Mouse (Mus musculus) liver, embryonic 11.5 days (tissue): ENCODE data around the gene Tmem87b. TPM values are rescaled to one million over a fixed set of nuclear protein-coding genes. Genes with fewer than 3 reads are reported as not detected.
A peak's percentile ranks its signal among the peaks of the same experiment; 100 is the strongest.

Source experiments
- ATAC-seq: fragments of 200-750 bp; cut with Nextera tagmentation; replicated peaks from 2 replicates; pipeline ENCODE4 v1.8.0; 2017; ENCODE audit warnings: moderate number of reproducible peaks, mild to moderate bottlenecking, moderate TSS enrichment, moderate library complexity; ENCODE audit not compliant: low FRiP score
- DNase-seq: peaks from one replicate; pipeline ENCODE4 v3.0.0-alpha.2; 2017; ENCODE audit warnings: low spot score
- H3K27ac ChIP-seq: fragments of 300-500 bp; sonication (generic); 2 replicates; pipeline ENCODE4 v1.5.1; 2014; ENCODE audit warnings: mild to moderate bottlenecking, low read depth, low read length, control low read depth
- H3K27me3 ChIP-seq: fragments of 300-500 bp; sonication (generic); replicated peaks from 2 replicates; pipeline ENCODE4 v1.6.1; 2014; ENCODE audit warnings: low read length, mixed read lengths; ENCODE audit not compliant: control insufficient read depth, insufficient read depth
- H3K36me3 ChIP-seq: fragments of 300-500 bp; sonication (generic); 2 replicates; pipeline ENCODE4 v1.6.1; 2014; ENCODE audit warnings: mild to moderate bottlenecking, low read length, moderate library complexity, mixed read lengths; ENCODE audit not compliant: control insufficient read depth, insufficient read depth
- H3K4me1 ChIP-seq: fragments of 300-500 bp; sonication (generic); replicated peaks from 2 replicates; pipeline ENCODE4 v1.6.1; 2014; ENCODE audit warnings: low read length, mixed read lengths; ENCODE audit not compliant: control insufficient read depth, insufficient read depth
- H3K4me2 ChIP-seq: fragments of 300-500 bp; sonication (generic); 2 replicates; pipeline ENCODE4 v1.6.1; 2014; ENCODE audit warnings: mild to moderate bottlenecking, control low read depth, moderate library complexity
- H3K4me3 ChIP-seq: fragments of 300-500 bp; sonication (generic); 2 replicates; pipeline ENCODE4 v1.5.1; 2014; ENCODE audit warnings: low read depth, low read length, control low read depth
- H3K9ac ChIP-seq: fragments of 300-500 bp; sonication (generic); 2 replicates; pipeline ENCODE4 v1.6.1; 2014; ENCODE audit warnings: low read depth, low read length, control low read depth
- H3K9me3 ChIP-seq: fragments of 300-500 bp; sonication (generic); 2 replicates; pipeline ENCODE4 v1.6.1; 2016; ENCODE audit warnings: low read length, inconsistent platforms, mixed read lengths; ENCODE audit not compliant: control insufficient read depth
- WGBS: fragments of 180-500 bp; shearing (Covaris S2); extraction: QIAGEN DNeasy Blood & Tissue Kit; methylation state at CpG from one replicate; pipeline ENCODE4 v1.1.7; 2014; 5-methylcytosine and 5-hydroxymethylcytosine counted together
- polyA plus RNA-seq: library from polyadenylated mRNA; unstranded; fragments of >200 nt; fragmentation: Nextera tagmentation; extraction: Ambion mirVana; gene quantifications from 2 replicates; pipeline ENCODE4 v1.2.1, GENCODE M21; 2014

Gene Tmem87b
- 15.5 and 16.0 TPM in 2 replicates for polyA plus RNA-seq

DNA sequence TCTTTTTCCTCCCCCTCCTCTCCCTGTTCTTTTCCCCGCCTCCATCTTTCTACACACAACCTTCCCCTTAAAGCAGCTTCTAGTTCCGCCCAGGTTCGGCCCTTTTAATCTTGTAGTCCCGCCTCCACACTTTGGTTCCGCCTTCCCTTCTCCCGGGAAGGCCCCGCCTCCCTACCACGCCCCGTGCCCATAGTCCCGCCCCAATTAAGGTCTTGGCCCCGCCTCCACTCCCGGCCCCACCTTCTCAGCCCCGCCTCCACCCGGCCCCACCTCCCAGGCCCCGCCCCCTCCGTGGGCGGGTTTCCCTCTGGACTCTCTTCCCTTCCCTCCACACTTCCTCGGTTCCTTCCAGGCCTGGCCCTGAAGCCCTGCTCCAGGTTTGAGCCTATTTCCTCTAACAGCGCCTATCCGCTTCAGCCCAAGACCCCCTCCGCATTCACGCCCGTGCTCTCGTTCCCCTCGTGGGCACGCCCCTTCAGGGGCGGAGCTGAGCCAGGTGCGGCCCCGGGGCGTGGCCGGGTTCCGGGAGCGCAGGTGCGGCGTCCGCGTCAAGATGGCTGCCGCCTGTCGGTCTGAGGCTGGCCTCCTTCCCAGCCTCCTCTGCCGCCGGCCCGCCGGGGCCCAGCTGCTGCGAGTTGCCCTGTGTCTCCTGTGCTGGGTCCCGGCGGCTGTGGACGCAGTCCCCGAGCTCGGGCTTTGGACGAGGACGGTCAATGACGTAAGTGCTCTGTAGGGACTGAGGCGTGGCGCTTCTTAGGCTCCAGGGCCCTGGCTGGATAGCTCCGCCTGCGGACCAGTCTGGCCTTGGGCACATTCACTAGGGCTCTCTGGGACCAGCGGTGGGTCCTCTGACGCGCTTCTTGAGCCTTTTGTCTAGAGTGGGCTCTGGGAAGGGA lies at the start of gene Tmem87b:
Tmem87b (plus strand) TSS at position 333 of the 896 bp plus-strand sequence.
- Histone ChIP-seq H3K27ac (peak within 1 kb of the TSS; percentile 84), H3K9me3 (no peaks in the 10 kb centered on the region), H3K4me2 (peak within 1 kb of the TSS; percentile 73), H3K9ac (peak within 1 kb of the TSS; percentile 79), H3K27me3 (no peaks in the 10 kb centered on the region), H3K36me3 (no peaks in the 10 kb centered on the region), H3K4me1 (peaks cover 5% of the 10 kb centered on the region), H3K4me3 (peak within 1 kb of the TSS; percentile 84)
- peak; percentile 92 for ATAC-seq
- peak; percentile 98 for DNase-seq
- WGBS, result under 1% methylated on average over 59 of the region's 59 CpGs

DNA sequence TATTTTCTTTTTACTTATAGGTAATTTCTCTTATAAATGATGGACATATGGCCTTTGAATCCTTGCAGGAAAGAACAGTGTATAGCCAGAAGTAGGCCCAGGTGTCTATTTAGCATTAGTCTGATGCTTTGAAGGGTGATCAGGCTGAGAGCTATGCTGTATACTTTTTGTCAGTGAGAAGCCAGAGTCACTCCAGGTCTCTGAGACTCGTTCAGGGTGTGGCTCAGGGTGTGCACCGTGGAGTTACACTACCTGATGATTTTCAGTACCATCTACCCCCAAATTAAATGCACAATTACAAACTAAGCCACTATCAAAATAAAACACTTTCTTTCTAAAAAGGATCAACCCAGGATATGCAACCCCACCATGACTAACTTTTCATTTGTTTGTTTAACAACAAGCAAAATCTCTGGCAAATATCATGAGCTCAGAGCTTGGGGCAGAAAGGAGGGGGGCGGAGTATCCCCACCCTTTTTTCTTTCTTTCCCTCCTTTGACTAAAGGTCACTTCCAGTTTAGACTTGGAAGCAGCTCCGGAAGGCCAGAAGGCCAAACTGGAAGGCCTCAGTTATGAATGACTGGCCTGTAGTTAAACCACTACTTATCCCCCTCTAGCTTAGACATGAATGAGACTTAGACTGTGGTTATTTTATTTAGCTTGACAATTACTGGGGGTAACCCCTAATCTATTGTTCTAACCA lies 49.2 kb upstream of the Tmem87b start:
- H3K9ac ChIP-seq, result no peak overlapping the region
- ATAC-seq (no peak), DNase-seq (no peak)
- H3K36me3 ChIP-seq, result no peaks in the 10 kb centered on the region
- 76% methylated on average over 4 of the region's 4 CpGs for WGBS
- H3K4me1 ChIP-seq, result no peaks in the 10 kb centered on the region
- no peaks in the 10 kb centered on the region for H3K9me3 ChIP-seq
- no peak overlapping the region for H3K27ac ChIP-seq
- no peaks in the 10 kb centered on the region for H3K27me3 ChIP-seq
- H3K4me3 ChIP-seq, result no peak overlapping the region
- no peak overlapping the region for H3K4me2 ChIP-seq

DNA sequence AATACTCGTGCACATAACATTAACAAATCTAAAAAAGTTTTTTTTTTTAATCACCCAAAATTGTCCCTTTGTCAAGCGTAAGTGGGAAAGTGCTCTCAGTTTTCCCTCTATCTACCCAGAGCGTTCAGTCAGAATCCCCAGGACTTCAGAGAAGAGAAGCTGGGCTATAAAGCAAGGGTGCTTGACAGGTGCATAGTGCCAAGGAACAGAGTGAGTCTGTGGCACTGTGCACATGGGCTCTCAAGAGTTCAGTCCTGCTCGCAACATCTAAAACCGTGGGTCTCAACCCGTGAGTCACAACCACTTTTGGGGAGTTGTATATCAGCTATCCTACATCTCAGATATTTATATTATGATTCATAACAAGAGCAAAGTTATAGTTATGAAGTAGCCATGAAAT lies 47.4 kb upstream of the Tmem87b start:
- WGBS, result 87% methylated on average over 6 of the region's 6 CpGs
- no peak for ATAC-seq

DNA sequence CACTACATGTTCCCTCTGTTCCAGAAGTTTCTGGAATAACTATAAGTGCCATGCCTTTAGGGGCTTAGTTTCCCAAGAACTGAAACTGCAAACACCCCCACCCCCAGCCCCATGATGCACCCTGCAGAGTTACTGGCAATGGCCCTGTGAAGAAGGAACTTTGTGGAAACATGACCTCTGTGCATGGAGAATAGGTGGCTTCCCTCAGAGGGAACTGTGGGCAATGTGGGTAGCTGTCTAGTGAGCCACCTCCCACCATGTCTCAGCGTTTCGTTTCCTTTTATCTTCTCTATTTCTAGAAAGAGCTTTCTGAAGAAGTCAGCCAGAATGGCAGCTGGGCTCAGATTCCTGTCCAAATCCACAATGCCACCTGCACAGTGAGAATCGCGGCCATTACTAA lies 46.9 kb upstream of the Tmem87b start:
- Histone ChIP-seq H3K9ac (no peak overlapping the region), H3K4me1 (no peaks in the 10 kb centered on the region), H3K36me3 (no peaks in the 10 kb centered on the region), H3K9me3 (no peaks in the 10 kb centered on the region), H3K27ac (no peak overlapping the region), H3K27me3 (no peaks in the 10 kb centered on the region), H3K4me2 (no peak overlapping the region), H3K4me3 (no peak overlapping the region)
- ATAC-seq (no peak), DNase-seq (no peak)
- 75% methylated on average over 4 of the region's 4 CpGs for WGBS

More for the DNA sequence above, 47.4 kb upstream of the Tmem87b start:
- Histone ChIP-seq H3K9ac (no peak overlapping the region), H3K4me2 (no peak overlapping the region), H3K9me3 (no peaks in the 10 kb centered on the region), H3K4me1 (no peaks in the 10 kb centered on the region), H3K27me3 (no peaks in the 10 kb centered on the region), H3K27ac (no peak overlapping the region), H3K36me3 (no peaks in the 10 kb centered on the region), H3K4me3 (no peak overlapping the region)
- DNase-seq, result no peak

DNA sequence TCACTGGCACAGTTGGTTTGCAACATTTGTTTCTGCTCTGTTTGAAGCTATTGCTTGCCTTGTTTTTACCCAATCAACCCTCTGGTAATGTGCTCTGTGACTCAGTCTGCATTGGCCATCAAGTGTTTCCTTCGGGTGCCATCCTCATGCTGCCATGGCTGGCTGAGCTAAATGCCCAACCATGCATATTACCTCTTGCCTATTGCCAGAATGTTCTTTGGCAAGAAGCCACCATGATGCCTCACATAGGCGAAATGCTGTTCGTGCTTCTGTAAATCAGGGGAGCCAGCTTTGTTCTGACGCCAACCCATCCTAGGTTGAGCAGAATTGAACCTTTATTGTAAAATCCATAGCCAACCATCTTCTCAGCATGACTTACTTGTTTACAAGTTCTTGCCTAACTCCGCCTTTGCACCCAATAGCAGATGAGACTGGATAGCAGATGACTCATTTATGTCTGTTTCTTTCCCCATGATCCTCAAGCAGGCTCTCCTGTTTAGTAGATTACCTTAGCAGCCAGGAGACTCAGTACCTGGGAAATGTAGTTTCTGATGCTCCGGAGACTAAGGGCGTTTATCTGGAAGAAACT lies 46.1 kb upstream of the Tmem87b start:
- H3K9me3 ChIP-seq, result no peaks in the 10 kb centered on the region
- no peak for ATAC-seq
- no peaks in the 10 kb centered on the region for H3K4me1 ChIP-seq
- H3K4me2 ChIP-seq, result no peak overlapping the region
- no peak overlapping the region for H3K4me3 ChIP-seq
- WGBS, result 87% methylated on average over 7 of the region's 7 CpGs
- no peak overlapping the region for H3K9ac ChIP-seq
- no peaks in the 10 kb centered on the region for H3K36me3 ChIP-seq
- H3K27me3 ChIP-seq, result no peaks in the 10 kb centered on the region
- H3K27ac ChIP-seq, result no peak overlapping the region
- DNase-seq, result no peak

DNA sequence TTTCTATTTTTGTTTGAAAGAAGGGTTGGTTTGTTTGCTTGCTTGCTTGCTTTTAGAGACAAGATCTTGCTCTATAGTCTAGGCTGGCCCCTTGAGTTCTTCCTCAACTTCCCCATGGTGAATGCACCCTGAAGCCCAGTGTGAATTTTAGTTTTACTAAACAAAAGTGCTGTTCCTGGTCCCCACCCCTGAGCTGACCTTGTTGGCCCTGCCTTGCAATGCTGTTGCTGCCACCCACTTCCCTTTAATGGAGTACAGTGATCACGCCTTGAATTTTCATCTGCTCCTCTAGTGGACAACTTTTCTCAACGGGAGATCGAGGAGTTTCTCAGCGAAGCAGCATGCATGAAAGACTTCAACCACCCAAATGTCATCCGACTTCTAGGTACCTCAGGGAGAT lies 35.7 kb upstream of the Tmem87b start:
- Histone ChIP-seq H3K9ac (no peak overlapping the region), H3K27me3 (no peaks in the 10 kb centered on the region), H3K4me3 (no peak overlapping the region), H3K36me3 (no peaks in the 10 kb centered on the region), H3K4me2 (no peak overlapping the region), H3K27ac (no peak overlapping the region), H3K9me3 (no peaks in the 10 kb centered on the region), H3K4me1 (no peaks in the 10 kb centered on the region)
- DNase-seq (no peak), ATAC-seq (no peak)
- whole genome bisulfite sequencing, result 80% methylated on average over 5 of the region's 5 CpGs

DNA sequence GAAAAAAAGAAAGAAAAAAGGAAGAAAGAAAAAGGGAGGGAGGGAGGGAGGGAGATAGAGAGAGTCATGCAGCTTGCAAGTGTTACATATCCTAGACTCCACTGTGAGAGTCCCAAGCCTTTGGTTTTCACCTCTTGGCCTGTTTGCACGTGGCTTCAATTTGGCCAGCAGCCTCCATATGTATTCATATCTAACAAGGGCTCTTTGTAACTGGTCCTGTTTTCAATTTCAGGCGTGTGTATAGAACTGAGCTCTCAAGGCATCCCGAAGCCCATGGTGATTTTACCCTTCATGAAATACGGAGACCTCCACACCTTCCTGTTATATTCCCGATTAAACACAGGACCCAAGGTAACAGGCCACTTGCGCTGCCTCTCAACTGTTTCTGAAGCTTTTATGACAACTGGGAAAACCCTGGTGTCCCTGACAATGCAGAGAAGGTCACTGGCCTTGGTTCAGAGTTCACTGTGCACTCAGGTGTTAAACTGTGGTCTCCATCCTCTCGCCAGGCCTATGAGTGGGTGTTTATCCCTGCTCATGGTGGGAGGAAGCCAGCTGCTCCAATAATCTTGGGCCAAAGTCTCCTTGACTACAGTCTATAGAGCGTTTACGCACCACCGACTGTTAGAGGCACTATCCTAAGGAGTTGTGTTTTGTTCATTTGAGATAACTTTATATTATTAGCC lies 34.1 kb upstream of the Tmem87b start:
- no peaks in the 10 kb centered on the region for H3K27me3 ChIP-seq
- H3K4me1 ChIP-seq, result no peaks in the 10 kb centered on the region
- no peak overlapping the region for H3K9ac ChIP-seq
- DNase-seq, result no peak
- no peak overlapping the region for H3K4me3 ChIP-seq
- no peak overlapping the region for H3K4me2 ChIP-seq
- H3K27ac ChIP-seq, result no peak overlapping the region
- no peaks in the 10 kb centered on the region for H3K9me3 ChIP-seq
- H3K36me3 ChIP-seq, result no peaks in the 10 kb centered on the region
- 80% methylated on average over 10 of the region's 10 CpGs for WGBS
- no peak for ATAC-seq

DNA sequence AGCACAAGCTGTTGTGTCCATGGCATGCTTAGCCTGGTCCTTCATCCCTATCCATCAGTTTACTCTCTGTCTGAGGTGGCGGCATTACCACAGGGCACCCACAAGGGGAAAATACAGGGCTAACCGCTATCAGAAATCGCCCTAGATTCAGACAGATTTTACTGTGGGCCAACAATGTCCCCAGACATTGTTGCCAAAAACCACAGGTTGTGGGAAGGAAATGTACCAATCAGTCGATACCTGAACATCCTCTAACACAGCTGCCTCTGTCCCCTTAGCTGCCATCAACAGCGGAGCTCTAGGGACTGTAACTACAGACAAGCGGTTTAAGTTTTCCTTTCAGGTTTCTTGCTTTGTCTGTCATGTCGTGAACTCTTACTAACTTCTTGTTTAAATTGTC lies 33.1 kb upstream of the Tmem87b start:
- no peak overlapping the region for H3K9ac ChIP-seq
- ATAC-seq (no peak), DNase-seq (no peak)
- no peaks in the 10 kb centered on the region for H3K27me3 ChIP-seq
- H3K27ac ChIP-seq, result no peak overlapping the region
- no peaks in the 10 kb centered on the region for H3K4me1 ChIP-seq
- no peaks in the 10 kb centered on the region for H3K9me3 ChIP-seq
- no peak overlapping the region for H3K4me3 ChIP-seq
- no peak overlapping the region for H3K4me2 ChIP-seq
- 86% methylated on average over 7 of the region's 7 CpGs for WGBS
- H3K36me3 ChIP-seq, result no peaks in the 10 kb centered on the region
